Mouse (Mus musculus) heart, postnatal 4 days (tissue): ENCODE data around the gene Pou2f1. TPM values are rescaled to one million over a fixed set of nuclear protein-coding genes. Genes with fewer than 3 reads are reported as not detected.
A peak's percentile ranks its signal among the peaks of the same experiment; 100 is the strongest.

Experiments used
- DNase-seq: peaks from one replicate; pipeline ENCODE4 v3.0.0; 2021
- total RNA-seq, 2 experiments: library from RNA; stranded (reverse); gene quantifications; 2 replicates each; pipeline ENCODE4 v1.2.3; 2021

Pou2f1 gene
- total RNA-seq, 2 experiments from 2014 or later: 15.0 to 18.4 TPM

DNA sequence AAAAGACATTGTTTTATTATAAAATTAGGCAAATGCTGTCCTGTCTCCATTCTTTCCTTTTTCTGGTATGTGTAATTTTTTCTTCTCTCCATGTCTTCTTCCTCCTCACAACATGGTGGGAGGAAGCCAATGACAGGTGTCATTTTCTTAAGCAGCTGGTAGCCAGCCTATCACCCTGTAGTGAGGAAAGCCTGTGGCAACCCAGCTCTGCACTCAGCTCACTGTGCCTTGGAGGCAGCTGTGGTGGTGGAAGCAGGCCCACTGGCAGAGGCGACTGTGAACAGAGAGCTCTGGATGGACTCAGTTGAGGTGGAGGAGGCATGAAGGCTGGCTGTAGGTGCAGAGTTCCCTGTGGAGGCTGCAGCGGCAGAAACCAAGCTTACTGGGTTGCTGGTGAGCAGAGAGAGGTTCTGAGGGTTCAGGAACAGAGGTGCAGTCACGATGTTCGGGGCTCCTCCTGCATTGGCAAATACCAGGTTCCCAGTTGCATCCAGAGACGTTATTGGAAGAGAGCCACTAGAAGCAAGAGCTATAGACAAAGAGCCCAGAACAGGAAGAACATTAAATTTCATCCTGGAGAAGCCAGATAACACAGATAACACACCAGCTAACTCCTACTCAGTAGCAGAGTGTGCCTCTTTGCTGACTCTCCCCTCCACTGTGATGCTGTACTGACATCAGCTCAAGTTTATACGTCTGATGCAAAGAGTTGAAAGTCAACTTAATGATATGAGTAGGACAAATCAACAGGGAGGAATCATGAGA, 126.8 kb downstream of the Pou2f1 start:
- no peak for DNase-seq

DNA sequence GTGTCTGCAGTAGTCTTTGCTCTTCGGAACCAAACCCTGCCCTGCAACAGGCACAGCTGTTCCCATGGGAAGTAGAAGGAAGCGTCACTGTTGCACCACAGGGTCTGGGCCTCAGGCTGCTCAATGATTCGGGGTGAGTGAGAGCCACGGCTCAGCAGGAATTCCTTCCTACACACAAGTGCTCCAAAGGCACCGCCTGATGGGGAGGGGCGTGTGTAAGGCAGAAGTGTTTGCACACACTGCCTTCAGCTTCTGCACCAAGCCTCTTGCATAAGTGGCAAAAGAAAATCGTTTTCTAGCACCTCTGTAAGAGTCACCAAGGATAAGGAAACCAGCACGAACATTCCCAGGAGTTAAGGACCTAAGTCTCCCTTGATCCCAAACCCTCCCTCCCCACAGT, 127.8 kb downstream of the Pou2f1 start:
- no peak for DNase-seq

DNA sequence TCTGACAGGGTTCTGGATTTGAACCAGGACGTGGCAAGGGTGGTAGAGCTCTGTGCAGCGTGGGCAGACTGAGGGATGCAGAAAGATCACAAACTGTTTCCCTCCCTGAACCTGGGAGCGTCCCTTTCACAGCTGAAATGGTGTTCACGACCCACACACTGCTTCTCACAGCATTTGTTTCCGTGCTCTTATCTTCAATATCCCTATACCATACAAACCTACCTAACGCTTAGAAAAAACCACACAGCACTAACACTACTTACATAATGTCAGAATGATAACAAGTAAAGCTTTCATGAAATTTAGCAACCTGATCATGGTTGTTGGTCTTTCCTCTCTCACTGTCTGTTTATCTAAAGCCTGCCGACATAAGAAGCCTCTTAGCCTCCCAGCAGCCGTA, 133.8 kb downstream of the Pou2f1 start:
- DNase-seq: no peak

DNA sequence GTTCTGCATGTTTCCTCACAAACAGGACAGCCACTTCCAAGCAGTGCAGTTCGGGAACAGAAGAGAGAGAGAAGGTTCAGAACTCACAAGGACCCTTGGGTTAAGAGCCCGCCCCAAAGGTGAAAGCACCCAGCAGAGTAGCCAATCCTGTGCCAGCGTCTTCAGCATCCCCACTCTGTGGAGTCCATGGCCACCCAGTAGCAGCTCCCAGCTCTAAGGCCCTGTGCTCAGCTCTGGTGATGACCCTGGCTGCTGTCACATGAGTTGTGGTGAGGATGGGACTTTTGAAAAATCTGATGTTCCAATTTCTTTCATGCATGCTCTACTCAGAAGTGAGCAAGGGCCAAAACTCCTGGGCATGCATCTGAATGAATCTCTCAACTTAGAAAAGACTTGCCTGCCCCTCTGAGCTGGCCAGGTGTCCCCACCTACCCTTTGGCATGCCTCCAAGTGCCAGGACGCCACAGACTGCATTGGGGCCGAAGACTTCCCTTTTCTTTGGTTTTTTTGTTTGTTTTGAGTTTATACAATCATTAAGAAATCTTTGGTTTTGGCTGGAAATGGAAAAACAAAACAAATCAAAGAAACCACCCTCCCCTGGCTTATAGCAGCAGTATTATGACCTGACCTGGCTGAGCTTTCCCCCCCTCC, 135.7 kb downstream of the Pou2f1 start:
- DNase-seq: no peak

DNA sequence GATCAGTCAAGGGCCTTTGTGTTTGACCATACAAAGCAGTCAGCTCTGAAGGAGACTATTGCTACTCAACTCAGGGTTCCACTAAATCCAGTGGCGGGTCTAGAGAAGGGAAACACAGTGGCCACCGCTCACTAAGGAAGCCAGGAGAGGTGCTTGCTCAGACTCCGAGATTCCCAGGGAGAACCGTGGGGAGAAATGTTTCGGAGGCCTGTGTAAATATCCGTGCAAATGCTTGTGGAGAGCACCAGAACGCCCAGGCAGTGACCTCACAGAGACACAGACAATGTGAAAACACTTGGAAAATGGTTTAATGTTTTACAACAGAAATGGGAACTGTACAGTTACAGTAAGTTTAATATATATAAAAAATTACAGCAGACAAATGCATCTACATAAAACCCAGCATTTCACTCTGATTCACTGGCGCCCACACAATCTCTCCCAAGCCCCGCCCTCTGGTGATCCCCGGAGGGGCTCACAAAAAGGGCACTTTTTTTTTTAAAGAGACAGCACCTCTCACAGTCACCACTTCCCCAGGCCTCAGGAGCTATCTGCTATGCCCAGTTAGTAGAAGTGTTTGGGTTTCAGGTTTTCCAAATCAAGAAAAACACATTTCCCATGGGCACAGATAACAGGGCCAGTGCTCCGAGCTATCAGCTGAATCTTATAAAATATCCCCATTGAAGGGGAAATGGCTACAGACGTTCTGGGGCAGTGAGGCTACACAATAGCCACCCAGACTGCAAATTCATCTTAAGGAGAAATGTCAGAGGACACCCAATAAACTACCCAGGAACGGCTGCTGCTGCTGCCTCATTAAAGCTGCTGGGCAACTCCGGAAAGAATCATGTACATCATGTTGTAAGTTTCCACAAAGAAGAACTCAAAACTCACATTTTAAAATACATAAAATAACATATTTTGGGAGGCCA, 137.3 kb downstream of the Pou2f1 start:
- peak; percentile 37 for DNase-seq

DNA sequence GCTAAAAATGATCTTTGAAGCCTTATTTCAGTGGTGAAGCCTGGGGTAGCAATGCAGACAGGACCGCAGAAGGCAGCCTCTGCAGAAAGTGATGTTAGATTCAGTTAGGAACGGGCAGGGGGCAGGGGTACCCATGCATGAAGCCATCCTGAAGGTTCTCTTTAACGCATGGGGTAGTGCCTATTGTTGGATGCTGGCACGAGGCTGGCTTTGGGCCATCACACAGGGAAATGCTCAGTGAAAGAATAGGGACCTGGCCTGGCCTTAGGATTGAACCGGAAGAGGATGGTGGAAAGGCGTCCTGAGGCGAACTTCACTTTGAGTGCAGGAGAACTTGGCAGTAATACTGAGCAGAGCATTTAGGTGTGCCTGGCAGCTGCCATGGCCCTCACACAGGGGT, 140.4 kb downstream of the Pou2f1 start:
- no peak for DNase-seq

DNA sequence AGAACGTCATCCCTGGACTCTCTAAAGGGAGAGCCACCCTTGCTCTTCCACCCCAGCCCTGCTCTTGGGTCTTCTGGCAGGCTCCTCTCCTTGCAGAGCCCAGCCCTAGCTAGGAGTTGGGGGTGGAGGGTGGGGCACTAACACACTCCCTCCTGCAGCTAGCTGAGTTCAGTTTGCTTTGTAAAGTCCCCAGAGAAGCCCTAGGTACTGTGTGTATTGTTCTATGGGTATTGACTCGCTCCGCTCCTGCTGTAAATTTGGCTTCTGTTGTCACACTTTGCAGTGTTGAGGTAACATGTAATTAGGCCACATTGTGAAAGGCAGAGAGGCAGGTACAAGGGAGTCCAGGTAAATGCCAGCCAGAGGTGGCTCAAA, 141.3 kb downstream of the Pou2f1 start:
- DNase-seq: no peak

DNA sequence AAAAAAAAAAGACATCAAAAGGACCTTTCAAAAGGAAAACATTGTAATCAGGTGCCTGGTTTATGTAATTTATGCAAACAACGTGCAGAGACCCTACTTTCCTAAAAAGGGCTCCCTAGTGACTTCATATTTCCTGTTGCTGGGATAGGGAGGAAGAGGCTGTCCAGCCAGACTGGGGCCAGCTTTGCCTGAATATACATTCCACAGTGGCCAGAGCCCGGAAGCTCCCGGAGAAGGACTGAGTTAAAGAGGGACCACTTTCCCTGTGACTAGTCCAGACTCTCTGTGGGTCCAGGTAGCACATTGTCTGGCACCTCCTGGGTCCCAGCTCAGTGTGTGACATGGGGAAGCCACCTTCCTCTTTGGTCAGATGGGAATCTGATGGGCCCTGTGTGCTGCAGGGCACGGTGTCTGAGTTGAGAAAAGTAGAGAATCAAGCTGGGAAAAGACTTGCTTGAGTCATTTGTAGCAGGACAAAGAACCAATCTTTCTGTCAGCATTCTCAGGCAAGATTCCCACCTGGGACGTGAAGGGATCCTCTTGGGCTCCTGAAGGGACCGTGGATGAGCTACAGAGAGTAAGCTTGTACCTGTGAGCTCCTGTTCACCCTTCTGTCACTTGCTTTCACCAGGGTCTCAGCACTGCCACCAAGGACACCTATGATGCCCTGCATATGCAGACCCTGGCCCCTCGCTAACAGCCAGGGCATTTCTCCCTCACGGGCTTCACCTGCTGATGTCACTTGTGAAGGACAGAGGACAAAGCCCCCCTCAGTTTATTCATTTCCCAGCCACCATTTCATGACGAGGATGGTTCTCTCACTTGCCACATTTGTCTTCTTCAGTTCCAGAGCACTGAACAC, 141.9 kb downstream of the Pou2f1 start:
- no peak for DNase-seq

DNA sequence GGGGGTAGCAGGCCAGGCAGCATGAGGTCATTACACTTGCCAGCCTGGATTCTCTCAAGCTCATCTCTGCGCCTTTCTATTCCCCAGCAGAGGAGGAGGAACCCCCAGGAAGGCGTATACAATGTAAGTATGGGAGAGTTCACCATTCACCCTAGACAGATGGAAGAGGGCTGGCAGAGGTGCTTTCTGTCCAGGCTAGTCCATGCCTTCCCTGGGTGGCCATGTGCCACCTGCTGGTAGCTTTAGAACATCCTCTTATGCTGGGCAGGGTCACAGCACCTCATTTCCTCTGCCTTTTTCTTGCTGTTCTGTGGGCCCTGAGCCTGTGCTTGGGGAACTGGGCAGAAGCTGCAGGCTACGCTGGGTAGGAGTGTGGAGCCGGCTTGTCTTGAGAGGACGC, 144.1 kb downstream of the Pou2f1 start:
- no peak for DNase-seq

DNA sequence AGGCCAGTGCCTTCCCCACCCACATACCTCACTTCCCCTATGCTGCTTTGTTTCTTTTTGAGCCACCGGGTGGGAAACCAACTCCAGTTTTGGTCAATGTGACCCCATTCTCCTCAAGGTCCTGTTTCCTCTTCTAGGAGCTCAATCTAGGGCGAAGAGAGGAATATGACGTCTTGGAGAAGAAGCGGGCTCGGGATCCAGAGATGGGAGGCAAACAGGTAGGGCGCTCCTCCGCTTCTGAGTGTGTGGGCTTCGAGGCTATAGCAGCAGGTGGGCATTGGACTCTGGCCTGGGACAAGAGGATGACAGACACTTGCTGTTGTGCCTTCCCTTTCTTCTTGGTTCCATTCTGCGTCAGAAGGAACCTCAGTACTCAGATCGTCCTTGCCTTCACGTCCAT, 145.2 kb downstream of the Pou2f1 start:
- DNase-seq: no peak

DNA sequence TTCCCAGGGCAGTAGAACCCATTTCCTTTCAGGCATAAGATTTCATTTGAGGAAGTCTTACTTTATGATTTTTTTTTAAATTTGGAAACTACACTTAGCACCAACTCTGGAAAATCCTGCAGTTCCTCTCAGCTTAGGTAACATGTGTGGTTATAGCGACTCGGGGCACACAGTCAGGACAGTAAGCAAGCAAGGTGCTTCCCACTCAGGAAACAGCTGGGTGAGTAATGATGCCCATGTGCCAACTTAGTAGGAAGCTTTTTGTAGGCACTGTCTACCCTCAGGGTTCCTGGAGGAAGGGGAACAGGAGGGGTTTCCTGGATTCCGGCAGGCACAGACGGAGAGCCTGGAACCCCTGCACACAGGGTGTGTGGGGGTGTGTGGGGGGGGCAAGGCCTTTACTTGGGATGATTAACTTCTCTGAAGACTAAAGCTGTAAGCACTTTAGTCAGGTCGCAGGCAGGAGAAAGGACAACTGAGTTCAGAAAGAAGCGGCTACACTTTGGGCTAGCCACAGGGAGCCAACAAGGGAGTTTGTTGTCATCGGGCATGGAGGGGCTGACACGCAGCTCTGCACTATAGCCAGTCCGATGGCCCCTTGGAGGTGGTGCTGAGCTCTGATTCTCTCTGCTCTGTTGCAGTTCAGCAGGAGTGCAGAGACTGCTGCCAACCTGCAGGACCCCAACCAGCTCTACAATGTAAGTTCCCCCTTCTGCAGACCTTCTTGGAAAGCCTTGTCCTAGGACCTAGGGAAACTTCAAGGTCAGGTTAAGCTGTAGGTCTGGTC, 146.5 kb downstream of the Pou2f1 start:
- peak; percentile 8 for DNase-seq

DNA sequence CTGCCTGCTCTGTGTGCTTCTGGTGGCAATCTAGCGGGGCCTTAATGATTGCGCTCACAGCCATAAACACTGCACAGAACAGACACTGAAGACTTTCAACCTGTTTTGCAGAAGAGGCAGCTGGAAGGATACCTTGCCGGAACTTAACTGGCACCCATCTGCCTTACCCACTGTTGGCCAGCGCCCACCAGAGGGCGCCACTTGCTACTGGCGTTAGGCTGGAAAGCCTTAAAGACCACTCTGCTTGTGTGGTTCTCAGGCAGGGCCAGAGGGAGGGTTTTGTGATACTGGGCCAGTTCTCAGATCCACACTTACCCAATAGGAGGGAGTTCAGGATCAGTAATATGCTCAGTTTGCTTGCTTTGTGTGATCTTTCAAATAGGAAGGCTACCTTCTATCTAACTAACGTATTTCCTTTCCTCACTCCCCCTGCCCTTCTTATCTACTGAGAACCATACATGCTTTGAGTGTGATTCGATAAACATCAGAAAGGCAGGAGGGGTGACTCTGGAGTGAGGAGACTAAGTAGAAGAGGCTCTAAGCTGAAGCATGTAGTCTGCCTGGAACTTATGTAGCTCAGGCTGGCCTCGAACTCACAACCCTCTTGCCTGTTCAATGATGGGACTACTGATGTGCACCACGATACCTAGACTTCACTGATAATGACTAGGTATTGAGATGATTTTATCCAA, 148.6 kb downstream of the Pou2f1 start:
- peak; percentile 81 for DNase-seq

DNA sequence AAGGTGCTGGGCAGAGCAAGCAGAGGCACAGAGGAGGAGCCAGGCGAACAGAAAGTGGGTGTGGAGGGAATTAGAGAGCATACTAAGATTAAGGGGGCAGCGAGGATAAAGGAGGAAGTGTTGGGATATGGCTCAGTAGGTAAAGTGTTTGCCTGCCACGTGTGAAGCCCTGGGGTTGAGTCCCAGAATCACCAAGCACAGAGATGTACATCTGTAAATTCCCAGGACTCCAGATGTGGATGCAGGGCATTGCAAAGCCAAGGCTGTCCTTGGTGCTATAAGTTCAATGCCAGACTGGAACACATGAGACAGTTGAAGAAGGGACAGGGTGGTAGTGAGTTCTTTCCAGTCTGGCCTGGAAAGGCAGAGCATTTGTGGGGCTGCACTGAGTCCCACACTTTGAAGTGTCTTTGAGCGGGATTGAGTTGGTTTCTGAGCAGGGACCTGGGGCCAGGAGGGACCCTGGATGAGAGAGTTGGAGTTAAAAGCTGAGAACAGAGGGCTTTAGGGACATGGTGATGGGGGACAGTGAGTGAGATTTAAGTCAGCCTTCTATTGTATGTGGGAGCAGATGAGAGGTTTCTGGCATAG, 149.3 kb downstream of the Pou2f1 start:
- no peak for DNase-seq

DNA sequence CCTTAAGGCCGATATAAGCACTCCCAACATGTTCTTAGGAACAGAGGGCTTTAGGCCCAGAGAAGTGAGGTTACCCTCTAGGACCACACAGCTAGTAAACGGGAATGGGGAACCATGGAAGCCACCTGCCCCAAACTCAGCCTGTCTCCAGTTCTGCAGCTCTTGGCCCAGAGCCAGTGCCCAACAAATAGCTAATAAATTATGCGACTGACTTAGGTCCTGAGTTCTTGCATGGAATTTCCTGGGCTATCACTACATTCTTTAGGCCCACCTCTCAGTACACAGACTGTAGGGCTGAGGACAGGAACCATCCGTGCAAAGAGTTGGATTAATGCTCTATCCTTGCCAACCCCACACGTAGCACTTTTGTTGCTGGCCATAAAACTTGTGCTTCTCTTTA, 150.3 kb downstream of the Pou2f1 start:
- no peak for DNase-seq

DNA sequence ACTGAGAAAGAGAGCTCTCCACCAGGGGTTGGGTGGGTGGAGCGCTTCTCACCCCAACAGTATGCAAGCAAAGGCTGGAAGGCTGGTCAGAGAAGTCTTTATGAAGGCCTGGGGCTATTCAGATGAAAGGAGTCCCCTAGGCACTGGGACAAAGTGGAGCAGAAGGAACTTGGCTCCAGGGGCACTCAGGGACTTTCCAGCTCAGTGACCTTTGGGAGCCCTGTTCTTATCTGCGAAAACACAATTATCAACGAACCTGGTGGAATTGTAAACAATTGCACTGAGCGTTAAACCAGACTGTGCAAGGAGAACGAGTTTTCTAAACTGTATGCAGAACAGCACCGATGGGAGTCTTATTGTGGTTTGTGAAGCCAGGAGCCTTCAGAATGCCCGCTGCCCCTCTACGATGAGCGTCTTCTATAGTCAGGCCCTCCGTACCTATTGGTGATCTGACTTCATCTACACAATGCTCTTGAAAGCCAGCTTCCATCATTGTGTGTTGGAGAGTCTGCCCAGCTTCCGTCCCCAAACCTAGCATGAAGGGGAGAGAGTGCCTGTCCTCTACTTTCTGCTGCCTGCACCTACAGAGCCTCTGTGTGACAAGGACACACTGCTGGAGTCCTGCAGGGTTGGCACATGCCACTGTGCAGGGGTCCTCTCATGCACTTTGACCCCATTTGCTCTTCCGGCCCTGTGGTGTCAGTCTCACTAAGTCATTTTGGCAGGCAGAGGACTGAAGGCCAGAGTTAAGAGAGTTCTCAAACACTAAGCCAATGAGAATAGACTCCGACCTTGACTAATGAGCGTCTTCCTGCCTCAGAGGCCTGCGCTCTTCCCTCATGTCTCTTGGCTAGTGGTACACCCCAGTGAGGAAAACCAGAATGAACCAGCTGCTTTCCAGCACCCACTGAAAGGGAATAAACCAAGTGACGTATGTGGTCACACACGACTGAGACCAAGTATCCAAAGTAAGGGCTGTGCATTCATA, 152.7 kb downstream of the Pou2f1 start:
- DNase-seq: no peak

DNA sequence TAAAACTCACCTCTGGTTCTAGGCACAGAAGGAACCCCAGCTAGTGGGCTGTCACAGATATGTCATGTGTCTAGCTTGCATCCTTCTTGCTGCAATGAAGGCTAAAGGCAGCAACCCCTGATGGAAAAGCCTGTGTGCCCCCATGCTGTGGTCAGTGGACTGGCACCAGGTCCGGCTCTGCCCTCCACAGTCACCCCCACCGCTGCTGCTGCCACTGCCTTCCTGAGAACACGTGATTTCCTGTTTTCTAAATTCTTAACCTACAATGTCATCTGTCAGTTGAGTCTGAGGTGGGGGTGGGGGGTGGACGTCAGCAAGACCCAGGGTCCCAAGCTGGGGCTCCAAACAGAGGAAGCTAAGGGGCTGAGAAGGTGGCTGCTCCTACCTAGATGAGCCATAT, 153.6 kb downstream of the Pou2f1 start:
- no peak for DNase-seq

DNA sequence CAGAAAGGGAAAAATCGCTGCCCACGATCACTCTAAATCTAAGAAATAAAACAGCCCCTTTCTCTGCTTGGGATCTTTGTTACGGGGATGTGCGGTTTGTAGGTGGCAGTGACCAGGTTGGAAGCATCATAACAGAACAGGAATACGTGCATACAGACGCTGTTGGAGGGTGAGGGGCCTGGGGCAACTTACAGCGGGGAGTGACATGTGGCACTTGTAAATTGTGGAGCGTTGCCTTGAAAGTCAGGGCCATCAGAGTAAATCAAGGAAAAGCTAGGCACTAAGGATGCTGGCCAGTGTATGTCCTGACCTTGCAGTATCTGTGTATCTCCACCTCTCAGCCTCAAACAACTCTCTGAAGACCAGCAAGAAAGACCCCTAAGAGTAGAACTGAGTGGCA, 154.1 kb downstream of the Pou2f1 start:
- no peak for DNase-seq

DNA sequence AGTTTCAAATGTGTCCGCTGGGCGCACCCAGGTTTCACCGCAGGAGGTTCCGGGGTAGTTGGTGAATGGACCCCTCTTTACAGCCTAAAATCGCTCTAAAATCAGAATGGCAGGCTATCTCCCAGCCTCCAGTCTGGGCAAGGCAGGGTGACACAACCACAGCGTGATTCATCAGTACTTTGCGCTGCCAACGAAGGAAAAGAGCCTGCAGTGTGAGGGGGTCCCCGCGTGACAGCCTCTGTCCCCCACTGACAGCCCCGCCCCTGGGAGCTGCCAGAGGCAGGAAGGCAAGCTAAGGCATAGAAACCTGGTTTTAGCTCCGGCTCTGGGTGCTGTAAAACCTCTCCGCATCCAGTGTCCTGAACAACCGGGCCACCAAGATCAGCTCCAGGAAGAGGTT, 157.1 kb downstream of the Pou2f1 start:
- peak; percentile 23 for DNase-seq

DNA sequence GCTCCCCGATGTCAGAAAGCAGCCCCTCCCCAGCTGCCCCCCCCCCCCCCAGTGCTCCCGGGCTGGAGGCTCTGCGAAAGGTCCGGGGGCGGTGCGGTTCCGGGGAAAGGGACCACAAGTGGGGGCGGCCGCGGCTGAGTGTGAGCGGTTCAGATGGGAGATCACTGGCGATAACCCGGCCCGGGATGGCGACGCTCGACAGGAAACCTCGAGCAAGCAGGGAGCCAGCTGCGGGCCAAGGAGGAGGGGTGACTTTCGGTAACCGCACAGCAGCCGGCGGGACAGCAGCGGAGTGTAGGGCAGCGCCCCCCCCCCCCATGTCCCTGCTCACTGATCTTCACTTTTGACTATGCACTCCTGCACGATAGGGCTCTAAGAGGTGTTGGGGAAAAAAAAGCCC, 157.5 kb downstream of the Pou2f1 start:
- peak; percentile 26 for DNase-seq
